22 mouse cellular contexts compared by ENCODE assay signal in the genomic region with DNA sequence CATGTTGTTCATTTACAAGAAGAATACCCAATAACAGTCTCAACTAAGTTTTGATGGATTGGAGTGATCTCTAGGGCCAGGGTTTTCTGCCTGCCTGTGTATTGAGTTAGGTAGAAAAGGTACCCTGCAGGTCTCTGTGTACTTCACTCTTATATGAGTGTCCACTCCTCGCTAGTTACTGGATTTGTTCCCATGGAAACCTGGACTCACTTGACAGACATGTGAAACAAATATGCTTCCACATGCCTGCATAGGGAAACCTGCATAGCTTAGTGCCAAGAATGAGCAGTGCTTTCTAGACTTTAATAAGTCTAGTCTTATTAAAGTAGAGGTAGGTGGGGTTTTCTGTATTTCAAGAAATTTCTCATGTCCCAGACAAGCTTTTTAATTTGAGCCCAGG. TPM values are rescaled to one million over a fixed set of nuclear protein-coding genes. Genes with fewer than 3 reads are reported as not detected.
DNase-seq lines count a peak whose midpoint lies in the region; ATAC-seq lines count a peak whose summit lies in the region.
"Had no signal": no experiment of that assay in that cellular context is flagged by ENCODE, and none has a peak within 500 bp of the region (broad histone marks: within the 10 kb centered on the region; RNA-seq: fewer than 3 reads in every experiment).

No protein-coding gene starts in this region.

- no peak overlapping the region for H3K9ac ChIP-seq in forebrain, embryonic 13.5 days
- no peak overlapping the region for H3K9ac ChIP-seq in forebrain, embryonic 15.5 days (replicated peaks)
- no peak overlapping the region for H3K9ac ChIP-seq in lung, embryonic 15.5 days
- no peak overlapping the region for H3K9ac ChIP-seq in liver, embryonic 12.5 days
- H3K9ac ChIP-seq: liver, embryonic 14.5 days; midbrain, embryonic 13.5 days; neural tube, embryonic 15.5 days; stomach, embryonic 15.5 days had no signal

- H3K36me3 ChIP-seq in forebrain, embryonic 13.5 days (ENCODE audit: poor library complexity, severe bottlenecking) = peaks cover 12% of the 10 kb centered on the region
- H3K36me3 ChIP-seq in forebrain, embryonic 15.5 days = no peaks in the 10 kb centered on the region; the same call in 1 of the 2 replicates
- H3K36me3 ChIP-seq in lung, embryonic 15.5 days = 0 out of 2 replicates have a peak, but pooled peaks cover 2% of the 10 kb centered on the region
- H3K36me3 ChIP-seq in liver, embryonic 12.5 days = peaks cover 8% of the 10 kb centered on the region; the same call in 1 of the 2 replicates

- H3K4me2 ChIP-seq in forebrain, embryonic 13.5 days = no peak overlapping the region
- no peak overlapping the region for H3K4me2 ChIP-seq in forebrain, embryonic 15.5 days (replicated peaks)
- H3K4me2 ChIP-seq in lung, embryonic 15.5 days = no peak overlapping the region; the same call in 1 of the 2 replicates
- H3K4me2 ChIP-seq in liver, embryonic 12.5 days = no peak overlapping the region
- H3K4me2 ChIP-seq: midbrain, embryonic 13.5 days; neural tube, embryonic 15.5 days; stomach, embryonic 15.5 days had no signal

- no peaks in the 10 kb centered on the region for H3K9me3 ChIP-seq in forebrain, embryonic 13.5 days (replicated peaks)
- no peaks in the 10 kb centered on the region for H3K9me3 ChIP-seq in forebrain, embryonic 15.5 days
- H3K9me3 ChIP-seq in lung, embryonic 15.5 days = no peaks in the 10 kb centered on the region
- no peaks in the 10 kb centered on the region for H3K9me3 ChIP-seq in liver, embryonic 12.5 days (replicated peaks)
- H3K9me3 ChIP-seq: heart, embryonic 10.5 days; midbrain, embryonic 13.5 days; neural tube, embryonic 15.5 days; stomach, embryonic 15.5 days had no signal

- no peaks in the 10 kb centered on the region for H3K27me3 ChIP-seq in forebrain, embryonic 13.5 days
- no peaks in the 10 kb centered on the region for H3K27me3 ChIP-seq in forebrain, embryonic 15.5 days
- no peaks in the 10 kb centered on the region for H3K27me3 ChIP-seq in lung, embryonic 15.5 days
- no peaks in the 10 kb centered on the region for H3K27me3 ChIP-seq in liver, embryonic 12.5 days (replicated peaks)
- H3K27me3 ChIP-seq: midbrain, embryonic 13.5 days; neural tube, embryonic 15.5 days; stomach, embryonic 15.5 days had no signal

- no peak for ATAC-seq in forebrain, embryonic 13.5 days
- ATAC-seq in forebrain, embryonic 15.5 days (replicated peaks) = no peak
- ATAC-seq in lung, embryonic 15.5 days (ENCODE audit: borderline replicate concordance, extremely low read depth, low FRiP score, low TSS enrichment) = peak; percentile 39; the same call in 1 of the 2 replicates
- ATAC-seq in liver, embryonic 12.5 days = no peak
- ATAC-seq: midbrain, embryonic 13.5 days had no signal

- 0 out of 2 replicates have a peak overlapping the region, but pooled peaks have one; percentile 7 for H3K27ac ChIP-seq in forebrain, embryonic 13.5 days
- H3K27ac ChIP-seq in forebrain, embryonic 15.5 days (replicated peaks) = no peak overlapping the region
- H3K27ac ChIP-seq in lung, embryonic 15.5 days = peak overlapping the region; percentile 26; the same call in 1 of the 2 replicates
- H3K27ac ChIP-seq in liver, embryonic 12.5 days = no peak overlapping the region
- H3K27ac ChIP-seq: heart, embryonic 10.5 days; left cerebral cortex, adult 2 months; liver, embryonic 14.5 days; midbrain, embryonic 13.5 days; neural tube, embryonic 15.5 days; stomach, embryonic 15.5 days had no signal

- DNase-seq in lung, postnatal 14 days = no peak
- DNase-seq in embryo, embryonic 11 days = peak; percentile 19
- peak; percentile 15 for DNase-seq in lung, postnatal 10 days
- DNase-seq in frontal cortex, postnatal 36 days (ENCODE audit: low spot score in 2 of 2) = no peak
- DNase-seq: cerebellum, postnatal 10 days; kidney, adult 8-10 months; kidney, postnatal 36 days; left cerebral cortex, postnatal 4 days; right cerebral cortex, postnatal 25 days; thymus, adult 18-20 months; thymus, postnatal 4 days had no signal

- WGBS in forebrain, embryonic 13.5 days = 8% methylated on average over 1 of the region's 1 CpGs
- WGBS in forebrain, embryonic 15.5 days = 5% methylated on average over 1 of the region's 1 CpGs
- 21% methylated on average over 1 of the region's 1 CpGs for WGBS in lung, embryonic 15.5 days
- 56% methylated on average over 1 of the region's 1 CpGs for WGBS in liver, embryonic 12.5 days (ENCODE audit: insufficient replicate concordance)

- H3K4me3 ChIP-seq in forebrain, embryonic 13.5 days = no peak overlapping the region
- H3K4me3 ChIP-seq in forebrain, embryonic 15.5 days = no peak overlapping the region
- no peak overlapping the region for H3K4me3 ChIP-seq in lung, embryonic 15.5 days
- H3K4me3 ChIP-seq in liver, embryonic 12.5 days = no peak overlapping the region
- H3K4me3 ChIP-seq: erythroblast, embryonic 14.5 days; heart, embryonic 10.5 days; left cerebral cortex, adult 2 months; midbrain, embryonic 13.5 days; neural tube, embryonic 15.5 days; stomach, embryonic 15.5 days had no signal

- H3K4me1 ChIP-seq in forebrain, embryonic 13.5 days = peaks cover 13% of the 10 kb centered on the region
- peaks cover 11% of the 10 kb centered on the region for H3K4me1 ChIP-seq in forebrain, embryonic 15.5 days
- peaks cover 43% of the 10 kb centered on the region for H3K4me1 ChIP-seq in lung, embryonic 15.5 days
- peaks cover 19% of the 10 kb centered on the region for H3K4me1 ChIP-seq in liver, embryonic 12.5 days
- H3K4me1 ChIP-seq: neural tube, embryonic 15.5 days had no signal

RNA-seq across cellular contexts. Expression of a gene that starts 8.2 kb away (rescaled TPM):
- 77.2 and 77.9 TPM in 2 replicates for polyA plus RNA-seq in forebrain, embryonic 13.5 days (2015; fragmentation: Nextera tagmentation; extraction: Ambion mirVana)
- polyA plus RNA-seq in forebrain, embryonic 15.5 days (2015; fragmentation: Nextera tagmentation; extraction: Ambion mirVana) = 62.2 and 69.2 TPM in 2 replicates
- polyA plus RNA-seq in lung, embryonic 15.5 days (2015; fragmentation: Nextera tagmentation; extraction: Ambion mirVana) = 50.8 and 57.6 TPM in 2 replicates
- 17.4 and 22.2 TPM in 2 replicates for polyA plus RNA-seq in liver, embryonic 12.5 days (2016; fragmentation: Nextera tagmentation; extraction: Ambion mirVana)

RNA-seq across cellular contexts. Expression of a gene that starts 26.7 kb away (rescaled TPM):
- 12.9 and 14.3 TPM in 2 replicates for polyA plus RNA-seq in forebrain, embryonic 13.5 days (2015; fragmentation: Nextera tagmentation; extraction: Ambion mirVana)
- polyA plus RNA-seq in forebrain, embryonic 15.5 days (2015; fragmentation: Nextera tagmentation; extraction: Ambion mirVana) = 16.6 and 20.1 TPM in 2 replicates
- polyA plus RNA-seq in lung, embryonic 15.5 days (2015; fragmentation: Nextera tagmentation; extraction: Ambion mirVana) = 12.7 and 13.7 TPM in 2 replicates
- 9.8 TPM in 2 replicates for polyA plus RNA-seq in liver, embryonic 12.5 days (2016; fragmentation: Nextera tagmentation; extraction: Ambion mirVana)

RNA-seq across cellular contexts. Expression of a gene that starts 33.8 kb away (rescaled TPM):
- 37.8 and 39.5 TPM in 2 replicates for polyA plus RNA-seq in forebrain, embryonic 13.5 days (2015; fragmentation: Nextera tagmentation; extraction: Ambion mirVana)
- polyA plus RNA-seq in forebrain, embryonic 15.5 days (2015; fragmentation: Nextera tagmentation; extraction: Ambion mirVana) = 41.1 and 43.8 TPM in 2 replicates
- 33.4 and 36.0 TPM in 2 replicates for polyA plus RNA-seq in lung, embryonic 15.5 days (2015; fragmentation: Nextera tagmentation; extraction: Ambion mirVana)
- 20.1 and 21.9 TPM in 2 replicates for polyA plus RNA-seq in liver, embryonic 12.5 days (2016; fragmentation: Nextera tagmentation; extraction: Ambion mirVana)

RNA-seq across cellular contexts. Expression of a gene that starts 33.8 kb away (rescaled TPM):
- polyA plus RNA-seq in forebrain, embryonic 13.5 days (2015; fragmentation: Nextera tagmentation; extraction: Ambion mirVana) = 50.4 and 57.8 TPM in 2 replicates
- 50.5 and 52.9 TPM in 2 replicates for polyA plus RNA-seq in forebrain, embryonic 15.5 days (2015; fragmentation: Nextera tagmentation; extraction: Ambion mirVana)
- 46.3 and 46.5 TPM in 2 replicates for polyA plus RNA-seq in lung, embryonic 15.5 days (2015; fragmentation: Nextera tagmentation; extraction: Ambion mirVana)
- polyA plus RNA-seq in liver, embryonic 12.5 days (2016; fragmentation: Nextera tagmentation; extraction: Ambion mirVana) = 43.2 and 45.6 TPM in 2 replicates

RNA-seq across cellular contexts. Expression of a gene that starts 40.1 kb away (rescaled TPM):
- polyA plus RNA-seq in forebrain, embryonic 13.5 days (2015; fragmentation: Nextera tagmentation; extraction: Ambion mirVana) = 0.16 and 0.23 TPM in 2 replicates
- polyA plus RNA-seq in forebrain, embryonic 15.5 days (2015; fragmentation: Nextera tagmentation; extraction: Ambion mirVana) = 0.06 and 0.23 TPM in 2 replicates
- 43.6 and 44.1 TPM in 2 replicates for polyA plus RNA-seq in lung, embryonic 15.5 days (2015; fragmentation: Nextera tagmentation; extraction: Ambion mirVana)
- 6.6 and 7.9 TPM in 2 replicates for polyA plus RNA-seq in liver, embryonic 12.5 days (2016; fragmentation: Nextera tagmentation; extraction: Ambion mirVana)

Comparison
In these comparisons a context has a peak if more than half of its experiments do, and no peak if none do; other contexts are left out.
1. H3K27ac ChIP-seq: peak in forebrain, embryonic 13.5 days (single experiment) and lung, embryonic 15.5 days (single experiment); none in forebrain, embryonic 15.5 days (single experiment) and liver, embryonic 12.5 days (single experiment).
2. DNase-seq: peak in embryo, embryonic 11 days (single experiment) and lung, postnatal 10 days (single experiment); none in lung, postnatal 14 days (single experiment) and frontal cortex, postnatal 36 days (0 of 2).